8 mouse cellular contexts compared by ENCODE assay signal in the genomic region with DNA sequence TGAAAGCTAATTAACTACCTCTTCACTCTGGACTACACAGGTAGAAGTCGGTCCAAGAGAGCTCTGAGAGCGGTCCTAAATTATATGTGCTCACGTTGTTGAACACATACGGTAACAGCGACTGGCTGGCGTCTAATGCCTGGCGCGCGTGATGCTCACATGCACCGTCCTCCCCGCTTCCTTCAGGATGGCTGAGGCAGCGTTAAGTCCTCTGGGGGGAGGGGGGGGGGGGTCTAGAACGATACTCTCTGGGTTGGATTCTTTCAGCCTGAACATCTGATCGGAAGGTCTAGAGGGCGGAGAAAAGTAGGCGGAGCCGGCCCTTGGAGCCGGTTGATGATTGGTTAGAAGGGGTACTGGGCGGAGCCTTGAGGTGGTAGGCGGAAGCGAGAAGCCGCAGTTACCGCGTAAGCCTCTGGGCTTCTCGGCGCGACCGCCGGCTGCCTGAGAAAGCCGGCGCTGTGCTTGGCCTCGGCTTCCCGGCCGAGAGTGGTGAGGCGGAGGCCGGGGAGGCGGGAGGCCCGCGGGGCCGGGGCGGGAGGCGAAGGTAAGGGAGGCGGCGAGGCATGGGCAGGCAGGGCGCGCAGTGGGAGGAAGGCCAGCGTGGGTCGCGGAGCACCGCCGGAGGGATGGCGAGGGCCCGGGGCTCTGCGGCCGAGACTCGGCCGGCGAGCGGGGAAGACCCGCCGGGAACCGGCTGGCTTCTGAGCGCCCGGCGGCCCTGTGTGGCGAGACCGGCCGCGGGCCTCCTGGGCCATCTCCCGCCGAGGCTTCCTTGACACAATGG. TPM values are rescaled to one million over a fixed set of nuclear protein-coding genes. Genes with fewer than 3 reads are reported as not detected.
DNase-seq lines count a peak whose midpoint lies in the region; ATAC-seq lines count a peak whose summit lies in the region.

TSS of gene Idh1 (minus strand) at position 214 of the 787 bp plus-strand sequence.
TSS of gene Pikfyve (plus strand) at position 397 of the 787 bp plus-strand sequence.

- peaks cover 47% of the 10 kb centered on the region for H3K79me2 ChIP-seq in macrophage (ENCODE audit: inconsistent target)

- ATAC-seq in hindbrain, embryonic 16.5 days = peak; percentile 100

- peak within 1 kb of the TSS; percentile 98 for H3K4me3 ChIP-seq in hindbrain, embryonic 16.5 days (ENCODE audit: low read length)
- peak within 1 kb of the TSS; percentile 92 for H3K4me3 ChIP-seq in macrophage (ENCODE audit: inconsistent target)

- H3K27me3 ChIP-seq in hindbrain, embryonic 16.5 days (replicated peaks; ENCODE audit: control insufficient read depth, insufficient read depth, low read length) = no peaks in the 10 kb centered on the region

- H3K27ac ChIP-seq in hindbrain, embryonic 16.5 days (ENCODE audit: low read depth, low read length) = peak within 1 kb of the TSS; percentile 87
- peak within 1 kb of the TSS; percentile 89 for H3K27ac ChIP-seq in macrophage

- no peaks in the 10 kb centered on the region for H3K9me3 ChIP-seq in hindbrain, embryonic 16.5 days (ENCODE audit: control insufficient read depth, low read length)

- WGBS in hindbrain, embryonic 16.5 days = under 1% methylated on average over 66 of the region's 71 CpGs
- WGBS in macrophage (ENCODE audit: missing documents) = under 1% methylated on average over 65 of the region's 71 CpGs

- no peaks in the 10 kb centered on the region for H3K36me3 ChIP-seq in hindbrain, embryonic 16.5 days (ENCODE audit: control insufficient read depth, insufficient read depth, low read length)
- H3K36me3 ChIP-seq in macrophage (ENCODE audit: inconsistent target) = no peaks in the 10 kb centered on the region

- H3K9ac ChIP-seq in hindbrain, embryonic 16.5 days (ENCODE audit: low read depth, low read length) = peak within 1 kb of the TSS; percentile 94

- peaks cover 12% of the 10 kb centered on the region for H3K4me1 ChIP-seq in hindbrain, embryonic 16.5 days (ENCODE audit: control insufficient read depth, insufficient read depth, low read depth, low read length)

- DNase-seq in R1 (ENCODE audit: low read depth, low spot score) = peak; percentile 98
- peak; percentile 97 to 98 for DNase-seq in cerebellum, postnatal 25 days
- DNase-seq in frontal cortex, postnatal 36 days (ENCODE audit: low spot score in 2 of 2) = peak; percentile 95 to 98
- DNase-seq in left cerebral cortex, adult 18-20 months (ENCODE audit: low spot score in 2 of 2) = peak; percentile 92 to 95
- DNase-seq in right cerebral cortex, adult 18-20 months = peak; percentile 98
- peak; percentile 82 for DNase-seq in urinary bladder, postnatal 10 days (ENCODE audit: low spot score)

- H3K4me2 ChIP-seq in hindbrain, embryonic 16.5 days (ENCODE audit: low read length) = peak within 1 kb of the TSS; percentile 90

RNA-seq across cellular contexts. Expression of gene Idh1, which starts in this region (rescaled TPM):
- polyA plus RNA-seq in hindbrain, embryonic 16.5 days (2015; fragmentation: Nextera tagmentation; extraction: Ambion mirVana) = 484 and 497 TPM in 2 replicates
- total RNA-seq in left cerebral cortex, adult 18-20 months (2021) = 10 to 100 TPM; 41.3 to 41.6 TPM
- total RNA-seq in macrophage (2018; cell fraction: chromatin; rRNA removed) = 10 to 100 TPM in 21 of 26 experiments, 1 to 10 TPM in 5; 6.0 to 80.1 (median 16.4) TPM
- 100 to 1,000 TPM in 20 of 26 experiments, 10 to 100 TPM in 6; 70.9 to 300 (median 140) TPM for total RNA-seq in macrophage (2018; cell fraction: cytosol; rRNA removed)
- total RNA-seq in macrophage (2018; cell fraction: nucleus; rRNA removed) = 100 to 1,000 TPM in 2 of 26 experiments, 10 to 100 TPM in 24; 26.2 to 145 (median 52.9) TPM
- polyA plus RNA-seq in macrophage (2018) = 152 to 289 TPM (median 249 TPM) in 3 replicates

RNA-seq across cellular contexts. Expression of gene Pikfyve, which starts in this region (rescaled TPM):
- polyA plus RNA-seq in hindbrain, embryonic 16.5 days (2015; fragmentation: Nextera tagmentation; extraction: Ambion mirVana) = 9.5 and 10.4 TPM in 2 replicates
- 10 to 100 TPM; 44.3 to 47.5 TPM for total RNA-seq in left cerebral cortex, adult 18-20 months (2021)
- total RNA-seq in macrophage (2018; cell fraction: chromatin; rRNA removed) = 1,000 to 10,000 TPM in 1 of 26 experiments, 100 to 1,000 TPM in 25; 256 to 1,209 (median 397) TPM
- 10 to 100 TPM; 40.2 to 89.6 (median 70.7) TPM for total RNA-seq in macrophage (2018; cell fraction: cytosol; rRNA removed)
- 100 to 1,000 TPM; 122 to 819 (median 214) TPM for total RNA-seq in macrophage (2018; cell fraction: nucleus; rRNA removed)
- 31.3 to 38.5 TPM (median 36.9 TPM) in 3 replicates for polyA plus RNA-seq in macrophage (2018)

Comparison
In these comparisons a context has a peak if more than half of its experiments do, and no peak if none do; other contexts are left out.
1. Peak in every context shown above with its lines: DNase-seq, ATAC-seq, H3K4me3 ChIP-seq and H3K27ac ChIP-seq.